Mouse (Mus musculus) retina, postnatal 1 day (tissue): Measurements from ENCODE around the gene St3gal3.

Experiments
- DNase-seq: peaks from one replicate; pipeline ENCODE4 v3.0.0-alpha.2; 2012

St3gal3 gene

DNA sequence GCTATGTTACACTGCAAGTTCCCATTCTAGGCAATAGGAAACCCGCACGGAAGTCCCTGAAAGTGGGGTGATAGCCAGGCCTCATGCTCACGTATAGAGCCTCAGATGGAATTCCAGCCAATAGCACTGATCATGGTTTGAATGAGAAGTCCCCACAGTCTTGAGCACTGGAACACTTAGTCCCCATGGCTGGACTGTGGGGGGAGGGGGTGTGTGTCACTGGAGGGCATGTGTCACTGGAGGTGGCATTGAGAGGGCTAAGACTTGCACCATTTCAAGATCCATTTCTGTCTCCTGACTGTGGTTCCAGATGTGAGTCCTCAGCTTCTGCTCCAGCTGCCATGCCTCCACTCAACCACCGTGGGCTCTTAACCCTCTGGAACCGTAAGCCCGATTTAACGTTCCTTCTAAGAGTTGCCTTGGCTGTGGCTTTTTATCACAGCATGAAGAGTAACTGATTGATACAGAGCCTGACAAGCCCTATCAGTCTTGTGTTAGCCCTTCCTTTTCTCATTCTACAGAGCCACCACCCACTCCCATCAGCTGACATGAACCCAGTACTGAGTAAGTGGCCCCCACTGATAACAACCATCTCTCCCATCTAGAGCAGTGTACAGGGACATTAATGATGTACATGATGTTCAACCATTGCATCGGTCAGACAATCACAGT is 91.2 kb downstream of the St3gal3 start:
- no peak for DNase-seq

DNA sequence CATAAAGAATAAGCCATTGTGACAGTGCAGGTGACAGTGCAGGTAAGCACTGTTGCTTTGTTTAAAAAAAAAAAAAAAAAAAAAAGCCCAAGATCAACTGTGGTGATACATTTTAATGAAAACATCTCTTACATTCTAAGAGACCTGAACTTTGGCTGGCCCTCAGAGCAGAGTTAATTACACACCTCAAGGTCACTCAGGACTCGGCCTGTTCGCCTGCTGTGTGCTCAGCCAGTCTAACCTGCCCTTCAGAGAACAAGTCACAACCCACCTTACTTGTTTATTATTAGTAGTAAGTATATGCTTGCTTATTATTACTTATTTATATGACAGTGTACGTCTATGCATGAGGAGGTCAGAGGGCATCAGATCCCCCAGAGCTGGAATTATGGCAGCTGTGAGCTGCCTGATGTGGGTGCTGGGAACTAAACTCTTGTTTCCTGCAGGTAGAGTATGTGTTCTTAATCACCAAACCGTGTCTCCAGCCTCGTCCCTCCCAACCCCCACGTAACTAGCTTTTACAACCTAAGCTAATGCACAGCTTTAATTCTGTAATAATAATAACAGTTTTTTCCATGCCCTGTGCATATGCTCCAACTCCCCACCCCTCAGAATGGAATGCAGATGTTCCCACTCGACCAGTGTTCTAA is 91.9 kb downstream of the St3gal3 start:
- DNase-seq = no peak

DNA sequence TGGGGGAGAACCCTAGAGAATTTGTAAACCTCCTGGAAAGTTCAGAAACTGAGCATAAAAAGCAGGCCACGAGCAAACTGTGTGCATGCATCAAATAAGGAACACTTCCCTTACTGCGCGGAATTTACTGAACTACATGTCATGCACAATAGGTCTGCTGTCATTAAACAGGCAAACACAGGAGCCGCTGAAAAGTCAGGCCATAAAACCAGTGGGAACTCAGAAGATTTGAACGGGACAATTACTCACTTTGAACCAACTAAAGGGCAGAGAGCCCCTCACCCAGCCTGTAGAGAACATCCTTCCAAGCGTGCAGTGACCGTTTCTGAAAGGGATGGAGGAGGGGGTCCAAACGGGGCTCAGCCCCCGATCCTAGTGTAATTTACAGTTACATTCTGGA is 93.6 kb downstream of the St3gal3 start:
- no peak for DNase-seq

DNA sequence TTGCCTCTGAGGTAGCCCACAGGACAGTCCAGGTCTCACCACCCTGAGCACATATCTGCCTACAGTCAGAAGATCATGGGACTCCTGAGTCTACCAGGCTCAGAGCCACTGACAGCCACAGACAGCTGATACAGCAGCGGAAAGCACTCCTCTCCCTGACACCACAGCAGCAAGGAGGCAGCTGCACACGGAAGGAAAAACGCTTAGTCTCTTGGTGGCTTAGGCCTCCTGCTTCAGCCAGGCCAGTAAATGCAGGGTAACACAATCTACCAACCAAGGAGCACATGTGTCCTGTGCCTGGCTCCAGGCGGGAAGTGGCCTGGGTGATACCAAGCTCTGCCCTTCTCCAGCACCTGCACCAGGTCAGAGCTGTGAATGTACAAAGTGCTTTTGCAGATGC is 94.1 kb downstream of the St3gal3 start:
- no peak for DNase-seq

DNA sequence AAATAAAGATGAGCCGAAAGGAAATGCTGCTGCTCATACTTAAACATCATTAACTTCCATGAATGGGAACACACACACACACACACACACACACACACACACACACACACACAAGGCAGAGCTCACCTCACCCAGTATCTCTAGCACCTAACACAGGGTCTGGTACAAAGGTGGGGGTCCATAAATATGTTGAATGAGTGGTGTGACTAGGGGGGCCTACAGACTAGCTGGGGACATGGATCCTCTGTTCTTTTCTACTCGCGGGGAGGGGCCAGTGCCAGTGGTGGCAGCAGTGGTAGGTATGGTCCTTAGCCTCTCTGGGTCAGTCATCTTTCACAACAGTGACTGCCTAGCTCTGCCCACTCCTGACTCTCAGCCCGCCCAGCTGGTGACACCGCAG is 94.8 kb downstream of the St3gal3 start:
- DNase-seq = no peak

DNA sequence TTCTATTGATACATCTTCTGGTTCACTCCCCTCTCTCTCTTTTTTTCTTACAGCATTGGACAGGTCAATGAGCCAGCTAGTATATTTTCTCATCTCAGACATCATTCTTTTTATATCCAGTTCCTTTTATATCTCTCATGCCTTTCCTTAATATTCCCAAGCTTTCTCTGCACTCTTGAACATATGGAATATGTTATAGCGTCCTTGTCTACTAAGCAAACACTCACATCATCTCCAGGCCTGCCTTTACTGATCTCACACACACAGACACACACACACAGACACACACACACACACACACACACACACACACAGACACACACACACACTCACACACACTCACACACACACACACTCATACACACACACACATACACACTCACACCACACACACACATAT is 96.7 kb downstream of the St3gal3 start:
- no peak for DNase-seq

DNA sequence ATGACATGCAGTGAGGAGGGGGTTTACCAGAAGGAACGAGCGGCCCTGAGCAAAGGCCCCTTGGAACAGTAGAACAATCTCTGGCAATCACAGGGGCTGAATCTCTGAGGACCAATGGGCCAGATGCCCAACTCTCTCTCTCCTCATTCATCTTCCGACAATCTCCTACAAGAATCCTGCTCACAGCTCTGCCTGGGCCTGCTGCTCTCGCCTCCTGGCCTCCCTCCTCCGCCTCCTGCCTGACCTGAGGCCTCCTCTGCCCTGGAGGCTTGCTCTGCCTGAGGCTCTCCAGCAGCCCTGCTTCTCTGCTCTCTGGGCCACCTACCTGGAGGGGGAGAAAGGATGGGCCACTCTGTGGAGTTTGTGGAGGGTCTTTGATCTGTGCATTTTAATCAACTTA is 97.3 kb downstream of the St3gal3 start:
- DNase-seq = no peak

DNA sequence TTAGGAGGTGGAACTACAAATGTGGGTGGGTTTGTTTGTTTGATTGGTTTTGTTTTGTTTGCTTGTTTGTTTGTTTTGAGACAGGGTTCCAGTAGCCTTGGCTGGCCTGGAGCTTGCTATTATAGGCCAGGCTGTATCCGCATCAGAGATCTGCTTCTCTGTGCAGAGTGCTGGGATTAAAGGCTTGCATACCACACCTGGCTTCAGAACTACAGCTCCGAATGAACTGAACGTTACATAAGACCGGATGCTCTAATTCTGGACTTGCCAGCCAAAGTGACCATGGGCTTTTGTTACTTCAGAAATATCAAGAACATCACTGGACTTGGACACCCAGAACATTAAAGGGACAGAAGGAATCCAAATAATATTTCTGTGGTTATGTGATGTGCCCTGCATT is 98.2 kb downstream of the St3gal3 start:
- DNase-seq = no peak

DNA sequence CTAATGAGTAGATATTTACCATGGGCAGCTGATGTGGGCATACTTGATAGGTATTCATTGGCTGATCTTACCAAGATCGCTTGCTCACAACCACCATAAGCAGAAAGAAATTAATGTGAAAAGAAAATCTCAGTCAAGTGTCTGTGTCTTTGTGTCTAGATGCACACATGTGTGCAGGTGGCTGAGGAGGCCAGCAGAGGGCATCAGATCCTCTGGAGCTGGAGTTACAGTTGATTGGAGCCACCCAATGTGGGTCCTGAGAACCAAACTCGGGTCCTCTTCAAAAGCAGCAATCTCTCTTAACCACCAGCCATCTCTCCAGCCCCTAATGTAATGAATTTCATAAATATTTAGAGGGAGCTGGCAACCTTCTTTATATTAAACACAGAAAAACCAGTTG is 99.6 kb downstream of the St3gal3 start:
- DNase-seq = no peak

DNA sequence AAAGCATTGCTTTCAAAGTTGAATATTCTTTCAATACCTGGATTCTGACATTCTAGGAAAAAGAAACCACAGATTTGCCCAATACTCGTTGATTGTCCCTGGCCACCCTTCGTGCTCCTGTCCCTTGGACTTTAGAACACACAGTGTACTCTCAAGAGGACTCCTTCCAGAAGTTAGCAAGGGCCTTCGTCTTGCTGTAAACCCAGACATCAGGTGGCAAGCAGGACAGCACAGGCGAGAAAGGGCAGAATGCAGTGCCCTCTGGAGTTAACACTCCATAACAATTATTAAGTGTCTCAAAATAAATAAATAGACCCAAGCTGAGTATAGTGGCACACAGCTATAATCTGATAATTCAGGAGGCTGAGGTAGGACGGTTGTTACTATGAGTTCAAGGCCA is 101.7 kb downstream of the St3gal3 start:
- DNase-seq = no peak

DNA sequence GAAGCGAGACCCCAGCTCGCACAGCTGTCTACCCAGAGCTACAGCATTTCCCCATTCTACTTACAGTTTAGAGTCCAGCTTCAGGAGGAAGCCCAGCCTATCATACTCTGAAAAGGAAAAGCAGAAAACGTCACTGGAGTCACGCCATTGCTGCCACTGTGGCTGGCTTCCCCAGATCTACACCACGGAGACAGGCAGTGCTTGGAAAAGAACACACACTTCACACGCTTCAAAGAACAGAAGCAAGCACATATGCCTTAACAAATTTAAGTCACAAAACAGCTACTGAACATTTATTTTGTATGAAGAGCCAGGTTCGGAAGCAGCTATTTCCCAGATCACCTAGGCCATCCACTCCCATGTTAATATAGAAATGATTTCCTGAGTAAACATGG is 102.9 kb downstream of the St3gal3 start:
- DNase-seq = no peak

DNA sequence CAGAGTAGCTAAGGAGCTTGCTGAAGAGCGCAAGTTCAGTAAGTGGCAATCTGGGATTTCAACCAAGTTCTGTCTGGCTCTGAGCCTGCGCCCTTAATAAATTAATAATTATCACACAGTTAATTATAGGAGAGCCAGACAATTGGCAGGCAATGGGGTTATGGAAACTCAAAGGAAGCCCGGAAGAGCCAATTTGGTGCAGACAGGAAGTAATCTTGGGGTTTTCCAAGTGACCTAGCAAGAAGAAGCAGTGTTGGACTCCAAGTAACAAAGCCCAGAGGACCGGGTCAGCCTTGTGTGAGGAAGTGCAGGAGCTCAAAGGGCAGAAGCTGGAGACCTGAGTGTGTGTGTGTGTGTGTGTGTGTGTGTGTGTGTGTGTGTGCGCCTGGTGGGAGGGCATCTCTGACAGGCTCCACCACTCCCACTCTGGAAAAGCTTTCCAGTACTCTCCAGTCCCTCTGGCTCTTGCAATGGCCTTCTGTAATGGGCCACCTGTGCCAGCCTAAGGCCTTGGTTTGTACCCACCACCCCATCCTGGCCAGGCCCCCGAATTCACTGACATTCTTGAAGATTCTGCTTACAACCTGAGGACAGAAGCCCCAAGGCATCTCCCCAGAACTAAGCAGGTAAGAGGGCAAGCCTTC is 103.5 kb downstream of the St3gal3 start:
- peak; percentile 79 for DNase-seq

DNA sequence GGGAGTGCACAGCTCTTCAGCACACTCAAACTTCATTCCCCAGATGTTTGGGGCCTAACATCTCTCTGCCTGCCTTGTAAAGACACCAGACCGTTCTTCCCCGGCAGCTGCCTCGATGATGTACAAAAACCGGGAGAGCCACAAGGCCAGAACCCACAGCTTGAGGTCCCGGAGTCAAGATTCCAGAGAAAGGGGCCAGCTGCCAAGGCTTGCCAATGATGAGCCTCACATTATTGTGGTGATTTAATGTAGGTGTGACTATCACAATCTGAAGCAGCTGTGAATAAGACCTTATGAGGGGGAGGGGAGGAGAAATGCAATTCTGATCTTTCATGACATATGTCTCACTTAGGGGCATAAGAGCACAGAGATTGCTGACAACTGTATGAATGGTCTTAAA is 104.4 kb downstream of the St3gal3 start:
- no peak for DNase-seq

DNA sequence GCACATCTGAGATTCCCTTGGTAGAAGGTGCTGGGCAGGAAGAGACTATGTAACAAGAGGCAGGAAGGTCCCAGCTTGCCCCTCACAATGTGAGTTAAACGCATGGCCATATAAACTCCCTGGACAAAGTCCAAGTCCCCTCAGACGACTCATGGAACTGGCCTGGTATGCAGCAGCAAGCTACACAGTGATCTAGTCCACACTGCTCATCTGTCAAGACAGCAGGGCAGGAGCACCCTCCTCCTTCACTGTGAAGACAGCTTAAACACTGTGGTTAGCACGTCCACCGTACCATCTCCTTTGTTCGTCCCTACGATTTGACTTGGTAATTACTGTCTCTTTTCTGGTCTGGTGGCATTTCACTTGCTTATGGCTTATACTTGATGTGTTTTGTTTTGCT is 104.8 kb downstream of the St3gal3 start:
- DNase-seq = no peak

DNA sequence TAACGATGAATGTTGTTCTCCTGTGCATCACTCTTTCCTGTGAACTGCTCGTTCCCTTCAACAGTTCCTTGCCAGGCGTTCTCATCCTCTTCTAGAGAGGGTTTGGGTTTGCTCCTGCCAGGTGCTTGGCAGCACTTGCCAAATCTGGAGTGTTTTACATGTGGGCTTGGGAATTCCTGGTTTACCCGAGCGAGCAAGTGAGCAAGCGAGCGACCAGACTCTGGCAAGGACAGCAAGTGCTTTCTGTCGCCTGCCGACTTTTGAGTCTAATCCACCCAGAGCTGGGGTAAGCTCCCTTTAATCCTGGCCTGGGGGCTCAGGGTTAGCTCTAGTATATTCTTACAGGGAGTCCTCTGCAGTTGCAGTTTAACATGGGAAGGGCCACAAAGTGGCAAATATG is 105.7 kb downstream of the St3gal3 start:
- DNase-seq = peak; percentile 77

DNA sequence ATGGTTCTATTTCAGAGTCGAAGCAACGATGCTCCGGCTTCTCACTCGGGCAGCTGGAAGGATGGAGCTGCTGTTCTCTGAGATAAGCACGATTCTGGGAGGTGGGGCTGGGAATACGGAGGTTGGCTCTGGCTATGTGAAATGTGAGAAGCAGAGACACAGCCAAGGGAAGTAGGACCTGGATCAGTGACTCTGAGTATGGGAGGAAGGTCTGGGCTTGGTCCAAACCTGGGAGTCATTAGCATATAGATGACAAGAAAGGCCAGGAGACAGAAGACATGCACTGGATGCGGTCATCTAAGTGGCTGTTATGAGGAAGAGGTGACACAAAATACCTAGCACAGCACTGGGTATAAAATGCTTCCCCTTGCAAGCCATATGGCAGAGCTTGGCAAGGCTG is 108.8 kb downstream of the St3gal3 start:
- DNase-seq = no peak

DNA sequence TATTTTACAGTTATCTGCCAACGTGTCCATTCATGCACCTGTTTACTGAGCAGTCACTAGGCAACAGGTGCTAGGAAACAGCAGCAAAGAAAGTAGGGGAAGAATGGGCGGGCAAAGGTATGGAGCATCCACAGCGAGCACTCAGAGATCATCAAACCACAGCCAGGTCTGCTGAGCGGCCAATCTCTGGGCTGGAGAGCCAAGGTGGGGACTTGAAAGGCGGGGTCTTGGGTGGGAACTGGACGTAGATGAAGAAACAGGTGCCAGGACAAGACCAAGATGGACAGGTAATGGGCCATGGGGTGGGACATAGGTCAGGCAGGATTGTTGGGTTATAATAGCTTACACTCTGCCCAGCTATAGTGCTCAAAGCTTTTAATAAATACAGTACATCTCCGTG is 109.3 kb downstream of the St3gal3 start:
- DNase-seq = no peak

DNA sequence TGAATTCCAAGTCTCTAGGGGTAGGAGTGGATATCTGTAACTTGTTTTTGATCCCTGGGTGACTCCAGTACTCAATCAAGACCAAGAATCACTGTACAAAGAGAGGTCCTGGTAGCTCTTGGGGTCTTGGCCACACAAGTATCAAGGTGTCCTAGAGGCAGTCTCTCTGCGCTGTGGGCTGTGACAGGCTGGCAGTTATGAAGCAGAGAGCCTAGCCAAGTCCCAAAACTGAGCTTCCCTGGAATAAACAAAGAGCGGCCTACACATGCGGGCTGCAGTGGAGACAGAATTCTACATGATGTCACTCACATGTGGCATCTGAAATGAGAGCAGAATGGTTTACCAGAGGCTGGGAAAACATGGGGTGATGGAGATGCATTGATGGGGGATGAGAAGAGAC is 111.9 kb downstream of the St3gal3 start:
- no peak for DNase-seq

DNA sequence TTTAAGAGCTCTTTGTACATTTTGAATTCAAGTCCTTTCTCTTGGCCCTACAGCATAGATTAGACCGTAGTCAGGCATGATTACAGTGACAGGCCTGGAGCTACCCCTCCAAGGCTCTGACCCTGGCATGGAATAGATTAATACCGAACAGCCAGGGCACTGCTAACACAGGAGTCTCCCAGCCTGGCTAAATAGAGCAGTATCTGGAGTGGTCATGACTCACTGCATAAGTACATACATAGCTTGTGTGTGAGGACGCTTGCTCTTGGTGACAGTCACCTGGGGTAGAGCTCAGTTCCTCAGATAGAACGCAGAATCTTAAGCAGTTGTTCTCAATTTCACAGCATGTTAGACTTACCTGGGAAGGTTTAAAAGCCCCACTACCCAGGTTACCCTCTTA is 112.3 kb downstream of the St3gal3 start:
- no peak for DNase-seq

DNA sequence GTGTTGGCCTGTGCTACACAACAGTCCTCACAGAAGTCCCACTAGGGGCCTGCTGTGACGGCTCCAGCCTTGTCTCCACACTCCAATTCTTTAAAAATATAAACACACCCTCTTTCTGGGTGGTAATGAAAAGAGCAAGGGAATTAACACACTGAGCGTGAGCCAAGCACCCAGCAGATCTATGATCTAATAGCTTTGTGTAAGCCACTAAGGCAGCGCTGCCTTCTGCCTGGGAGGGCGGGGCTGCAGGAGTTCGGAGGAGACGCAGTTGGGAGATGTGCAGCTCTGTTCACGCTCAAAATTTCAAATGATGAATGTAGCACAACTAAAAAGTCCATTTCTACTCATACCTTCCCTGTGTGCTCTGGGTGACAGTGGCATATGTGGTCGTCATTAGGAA is 115.1 kb downstream of the St3gal3 start:
- DNase-seq = no peak

DNA sequence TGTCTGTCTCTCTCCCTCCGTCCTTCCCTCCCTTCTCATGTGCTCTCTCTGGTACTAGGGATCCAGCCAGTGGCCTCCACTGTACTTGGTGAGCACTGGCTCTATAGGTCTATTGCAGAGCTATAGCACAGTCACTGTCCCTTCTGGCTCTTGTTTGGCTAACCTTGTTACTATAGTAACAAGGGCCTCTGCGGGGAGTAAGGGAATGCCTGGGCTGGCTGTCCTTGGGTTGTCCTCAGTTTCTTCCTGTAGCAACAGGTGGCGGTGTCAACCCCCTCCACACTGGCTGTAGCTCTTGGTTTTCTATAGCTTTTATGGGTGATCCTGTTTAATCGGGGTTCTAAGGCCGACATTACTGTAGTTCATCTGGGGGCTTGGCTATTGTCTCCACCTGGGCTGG is 115.5 kb downstream of the St3gal3 start:
- DNase-seq = peak; percentile 38

DNA sequence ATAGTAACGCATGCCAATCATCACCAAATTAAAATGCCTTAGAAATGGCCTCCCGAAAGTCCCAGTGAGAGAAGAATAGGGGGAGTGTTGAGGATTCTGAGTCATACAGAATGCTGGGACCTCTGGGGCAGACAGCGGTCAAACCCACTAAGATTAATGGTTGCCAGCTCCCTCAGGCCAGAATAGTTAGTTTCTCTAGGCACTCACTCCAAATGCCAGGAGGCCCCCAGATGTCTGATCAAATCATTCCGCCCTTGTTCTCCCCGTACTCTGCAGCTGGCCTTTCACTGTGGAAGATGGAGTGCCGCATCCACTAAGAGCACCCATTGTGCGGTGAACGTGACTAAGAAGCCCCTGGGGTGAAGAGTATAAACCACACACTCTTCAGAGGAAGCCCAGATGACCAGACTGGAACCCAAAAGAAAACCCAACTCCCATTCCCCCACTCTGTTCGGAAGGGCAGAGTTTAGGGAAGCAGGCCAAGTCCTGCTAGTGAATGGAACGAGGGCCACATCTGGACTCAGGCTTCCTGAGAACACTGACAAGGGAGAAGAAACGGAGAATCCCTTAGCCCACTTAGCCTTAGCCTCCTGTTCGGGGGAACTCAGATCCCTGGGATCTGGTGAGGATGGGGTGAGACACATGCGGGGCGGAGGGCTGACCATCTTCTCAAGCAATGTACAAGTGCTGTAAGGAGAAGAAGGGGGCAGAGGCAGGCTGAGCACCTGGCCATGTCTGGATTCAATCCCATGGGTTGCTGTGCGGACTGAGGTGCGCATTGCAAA is 117.5 kb downstream of the St3gal3 start:
- peak; percentile 59 for DNase-seq

DNA sequence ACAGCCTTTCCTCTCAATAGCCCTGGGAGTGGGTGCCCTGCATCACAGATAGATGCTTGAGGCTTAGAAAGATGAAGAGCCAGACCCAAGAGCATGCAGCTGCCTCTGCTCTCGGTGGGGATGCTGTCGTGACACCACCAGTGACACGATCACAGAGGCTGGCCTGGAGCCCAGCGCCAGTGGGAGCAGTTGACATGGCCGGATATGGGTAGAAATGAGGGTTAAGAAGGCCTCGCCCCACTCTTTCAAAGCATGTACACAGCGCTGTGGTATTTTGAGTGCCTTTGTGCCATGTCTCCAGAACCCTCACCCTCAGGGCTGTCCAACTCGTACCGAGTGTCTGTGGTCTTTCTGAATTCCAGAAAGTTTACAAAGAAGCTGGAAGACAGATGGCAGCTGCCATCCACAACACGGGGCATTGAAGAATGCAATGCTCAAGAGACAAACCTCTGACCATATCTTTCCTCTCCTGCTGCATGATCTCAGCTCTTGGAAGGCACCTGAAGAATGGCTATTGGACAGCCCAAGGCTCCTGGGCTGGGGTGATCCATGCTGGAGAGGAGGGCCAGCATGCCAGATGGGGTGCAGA is 118.3 kb downstream of the St3gal3 start:
- DNase-seq = no peak
